Mouse (Mus musculus) layer of hippocampus, adult 18-20 months (tissue): ENCODE measurements at regions not wholly inside any gene's neighbourhood (a gene's known extent, or its start where the extent isn't known, plus 50 kb on each side); places are given as distances from the start of the nearest gene placed in this dataset.
A peak's percentile ranks its signal among the peaks of the same experiment; 100 is the strongest.
"Not testable (repeated sequence)": the region's sequence is repeated elsewhere in the genome, so short reads cannot be mapped to it uniquely, and the experiment has no call there.

Experiments used
- DNase-seq, 2 experiments: peaks; one replicate each; pipeline ENCODE4 v3.0.0; 2022; ENCODE audit warnings: low spot score in 2 of 2

GRCm38 (mm10) chr6:25101761-25102160 lies 145.7 kb upstream of the Tmem229a start:
- no peak for DNase-seq

GRCm38 (mm10) chr6:25087167-25087566 lies 131.1 kb upstream of the Tmem229a start:
- peak in 1 of 2 experiments; percentile 22 for DNase-seq

GRCm38 (mm10) chr6:25085871-25086270 lies 129.8 kb upstream of the Tmem229a start:
- no peak for DNase-seq

- DNase-seq: not testable (repeated sequence)
Measured at GRCm38 (mm10) chr6:25085296-25085695, 129.2 kb upstream of the Tmem229a start.

- DNase-seq: no peak
Measured at GRCm38 (mm10) chr6:25065913-25066312, 109.8 kb upstream of the Tmem229a start.

GRCm38 (mm10) chr6:25032878-25033509 lies 76.9 kb upstream of the Tmem229a start:
- no peak for DNase-seq

GRCm38 (mm10) chr6:25026953-25027352 lies 70.9 kb upstream of the Tmem229a start:
- DNase-seq: no peak

- peak in 1 of 2 experiments; percentile 67 for DNase-seq
Measured at GRCm38 (mm10) chr6:25020005-25020772, 64.1 kb upstream of the Tmem229a start.

GRCm38 (mm10) chr6:25013288-25013606 lies 57.1 kb upstream of the Tmem229a start:
- peak in 1 of 2 experiments; percentile 26 for DNase-seq

GRCm38 (mm10) chr6:25012376-25013287 lies 56.5 kb upstream of the Tmem229a start:
- DNase-seq: no peak

GRCm38 (mm10) chr6:25008856-25009255 lies 52.8 kb upstream of the Tmem229a start:
- DNase-seq: not testable (repeated sequence)
